Mouse (Mus musculus): ENCODE results near the gene Man2b1. TPM values are rescaled to one million over a fixed set of nuclear protein-coding genes. Genes with fewer than 3 reads are reported as not detected.
A peak's percentile ranks its signal among the peaks of the same experiment; 100 is the strongest.

Man2b1 gene
- polyA plus RNA-seq, 1 experiment from 2014 or later, result 46.7 TPM

Small RNA genes lying within 50 kb of the gene (microRNA-seq; reads per million reads assigned to microRNA genes)
- gene Gm23388 (0.34 reads per million), gene Mir7070 (1.1 reads per million, percentile 9 among the genes with 10 or more reads in this experiment)

Other genes starting within 250 kb of the Man2b1 start
- 126 and 129 TPM in 2 replicates for gene Rad23a, start 242.6 kb upstream of the Man2b1 start, polyA plus RNA-seq (2014; fragmentation: Nextera tagmentation; extraction: Ambion mirVana)
- gene Calr, start 236.3 kb upstream of the Man2b1 start, polyA plus RNA-seq (2014; fragmentation: Nextera tagmentation; extraction: Ambion mirVana), result 721 and 823 TPM in 2 replicates
- gene Farsa, start 226.3 kb upstream of the Man2b1 start, polyA plus RNA-seq (2014; fragmentation: Nextera tagmentation; extraction: Ambion mirVana), result 89.0 TPM in 2 replicates
- 67.9 and 68.9 TPM in 2 replicates for gene Syce2, start 211.2 kb upstream of the Man2b1 start, polyA plus RNA-seq (2014; fragmentation: Nextera tagmentation; extraction: Ambion mirVana)
- 35.7 and 37.8 TPM in 2 replicates for gene Gcdh, start 189.3 kb upstream of the Man2b1 start, polyA plus RNA-seq (2014; fragmentation: Nextera tagmentation; extraction: Ambion mirVana)
- gene Klf1, start 181.3 kb upstream of the Man2b1 start, polyA plus RNA-seq (2014; fragmentation: Nextera tagmentation; extraction: Ambion mirVana), result 0.77 and 1.8 TPM in 2 replicates
- gene Dnase2a, start 174.7 kb upstream of the Man2b1 start, polyA plus RNA-seq (2014; fragmentation: Nextera tagmentation; extraction: Ambion mirVana), result 8.3 and 8.6 TPM in 2 replicates
- gene Mast1, start 145.9 kb upstream of the Man2b1 start, polyA plus RNA-seq (2014; fragmentation: Nextera tagmentation; extraction: Ambion mirVana), result 2.3 and 2.6 TPM in 2 replicates
- gene Rtbdn, start 136.3 kb upstream of the Man2b1 start, polyA plus RNA-seq (2014; fragmentation: Nextera tagmentation; extraction: Ambion mirVana), result 0.09 TPM in 1 of 2 replicates, not detected in the other
- gene Gm49661, start 113.8 kb upstream of the Man2b1 start, polyA plus RNA-seq (2014; fragmentation: Nextera tagmentation; extraction: Ambion mirVana), result not detected in 2 replicates
- 771 and 821 TPM in 2 replicates for gene Prdx2, start 113.7 kb upstream of the Man2b1 start, polyA plus RNA-seq (2014; fragmentation: Nextera tagmentation; extraction: Ambion mirVana)
- gene Rnaseh2a, start 113.5 kb upstream of the Man2b1 start, polyA plus RNA-seq (2014; fragmentation: Nextera tagmentation; extraction: Ambion mirVana), result 132 and 141 TPM in 2 replicates
- gene Junb, start 104.6 kb upstream of the Man2b1 start, polyA plus RNA-seq (2014; fragmentation: Nextera tagmentation; extraction: Ambion mirVana), result 14.4 and 17.2 TPM in 2 replicates
- 36.0 and 40.7 TPM in 2 replicates for gene Hook2, start 92.7 kb upstream of the Man2b1 start, polyA plus RNA-seq (2014; fragmentation: Nextera tagmentation; extraction: Ambion mirVana)
- gene Best2, start 68.7 kb upstream of the Man2b1 start, polyA plus RNA-seq (2014; fragmentation: Nextera tagmentation; extraction: Ambion mirVana), result not detected in 2 replicates
- 95.9 and 105 TPM in 2 replicates for gene Asna1, start 58.0 kb upstream of the Man2b1 start, polyA plus RNA-seq (2014; fragmentation: Nextera tagmentation; extraction: Ambion mirVana)
- 115 and 143 TPM in 2 replicates for gene Trir, start 56.4 kb upstream of the Man2b1 start, polyA plus RNA-seq (2014; fragmentation: Nextera tagmentation; extraction: Ambion mirVana)
- 15.5 and 15.7 TPM in 2 replicates for gene Tnpo2, start 46.4 kb upstream of the Man2b1 start, polyA plus RNA-seq (2014; fragmentation: Nextera tagmentation; extraction: Ambion mirVana)
- 26.2 and 26.9 TPM in 2 replicates for gene Fbxw9, start 23.2 kb upstream of the Man2b1 start, polyA plus RNA-seq (2014; fragmentation: Nextera tagmentation; extraction: Ambion mirVana)
- gene Gm5741, start 15.3 kb upstream of the Man2b1 start, polyA plus RNA-seq (2014; fragmentation: Nextera tagmentation; extraction: Ambion mirVana), result 0.71 TPM in 1 of 2 replicates, not detected in the other
- 63.8 and 67.5 TPM in 2 replicates for gene Dhps, start 11.5 kb upstream of the Man2b1 start, polyA plus RNA-seq (2014; fragmentation: Nextera tagmentation; extraction: Ambion mirVana)
- 142 and 156 TPM in 2 replicates for gene Wdr83os, start 2.5 kb upstream of the Man2b1 start, polyA plus RNA-seq (2014; fragmentation: Nextera tagmentation; extraction: Ambion mirVana)
- gene Wdr83, start 2.0 kb upstream of the Man2b1 start, polyA plus RNA-seq (2014; fragmentation: Nextera tagmentation; extraction: Ambion mirVana), result 43.2 and 44.2 TPM in 2 replicates
- gene Zfp791, start 39.8 kb downstream of the Man2b1 start, polyA plus RNA-seq (2014; fragmentation: Nextera tagmentation; extraction: Ambion mirVana), result 2.2 and 2.3 TPM in 2 replicates
- gene Cks1brt, start 68.7 kb downstream of the Man2b1 start, polyA plus RNA-seq (2014; fragmentation: Nextera tagmentation; extraction: Ambion mirVana), result not detected in 2 replicates
- not detected in 2 replicates for gene Olfr371, start 142.7 kb downstream of the Man2b1 start, polyA plus RNA-seq (2014; fragmentation: Nextera tagmentation; extraction: Ambion mirVana)
- gene Orc6, start 216.4 kb downstream of the Man2b1 start, polyA plus RNA-seq (2014; fragmentation: Nextera tagmentation; extraction: Ambion mirVana), result 124 and 126 TPM in 2 replicates
- 138 and 147 TPM in 2 replicates for gene Vps35, start 216.5 kb downstream of the Man2b1 start, polyA plus RNA-seq (2014; fragmentation: Nextera tagmentation; extraction: Ambion mirVana)